Mouse (Mus musculus) adrenal gland, adult 8-10 months (tissue): ENCODE measurements around the gene Telo2. TPM values are rescaled to one million over a fixed set of nuclear protein-coding genes. Genes with fewer than 3 reads are reported as not detected.
A peak's percentile ranks its signal among the peaks of the same experiment; 100 is the strongest.
"Not testable (repeated sequence)": the region's sequence is repeated elsewhere in the genome, so short reads cannot be mapped to it uniquely, and the experiment has no call there.

Experiments used
- DNase-seq: peaks from one replicate; pipeline ENCODE4 v3.0.0; 2022
- total RNA-seq, 4 experiments: library from RNA; stranded (reverse); gene quantifications; 2 replicates each; pipeline ENCODE4 v1.2.4; 2022

Telo2 gene
- 10 to 100 TPM; 24.0 to 40.2 (median 29.5) TPM for total RNA-seq

GRCm38 (mm10) chr17:25115664-25116432 is at the start of gene Telo2:
TSS of gene Telo2 (minus strand) at chr17:25115967.
- DNase-seq, result peak; percentile 90

GRCm38 (mm10) chr17:25164770-25165169 is 49.0 kb upstream of the Telo2 start:
- DNase-seq, result no peak

- no peak for DNase-seq
Observed at GRCm38 (mm10) chr17:25163387-25163786, 47.6 kb upstream of the Telo2 start.

GRCm38 (mm10) chr17:25162161-25162560 is 46.4 kb upstream of the Telo2 start, which contains the start of gene Ccdc154:
TSS of gene Ccdc154 (plus strand) at chr17:25162461.
- no peak for DNase-seq

- no peak for DNase-seq
Observed at GRCm38 (mm10) chr17:25139960-25140359, 24.2 kb upstream of the Telo2 start.

- no peak for DNase-seq
Observed at GRCm38 (mm10) chr17:25138803-25139202, 23.0 kb upstream of the Telo2 start.

GRCm38 (mm10) chr17:25135622-25136021 is 19.9 kb upstream of the Telo2 start:
- no peak for DNase-seq

GRCm38 (mm10) chr17:25133275-25133698 is 17.5 kb upstream of the Telo2 start, which contains the start of gene Clcn7:
TSS of gene Clcn7 (plus strand) at chr17:25133391.
- DNase-seq, result peak; percentile 92

GRCm38 (mm10) chr17:25130060-25130459 is 14.3 kb upstream of the Telo2 start:
- DNase-seq, result no peak

- DNase-seq, result no peak
Observed at GRCm38 (mm10) chr17:25127681-25128080, 11.9 kb upstream of the Telo2 start.

GRCm38 (mm10) chr17:25127079-25127478 is 11.3 kb upstream of the Telo2 start:
- DNase-seq, result peak; percentile 31

- DNase-seq, result not testable (repeated sequence)
Observed at GRCm38 (mm10) chr17:25125442-25126060, 9.8 kb upstream of the Telo2 start.

GRCm38 (mm10) chr17:25123979-25124378 is 8.2 kb upstream of the Telo2 start:
- DNase-seq, result no peak

GRCm38 (mm10) chr17:25120406-25120805 is 4.6 kb upstream of the Telo2 start, which contains the start of gene Ptx4:
TSS of gene Ptx4 (plus strand) at chr17:25120760.
- DNase-seq, result no peak

- DNase-seq, result peak; percentile 58
Observed at GRCm38 (mm10) chr17:25117263-25117662, 1.5 kb upstream of the Telo2 start.

GRCm38 (mm10) chr17:25114908-25115645 is 690 bp downstream of the Telo2 start:
- DNase-seq, result no peak

GRCm38 (mm10) chr17:25112423-25112810 is 3.4 kb downstream of the Telo2 start:
- no peak for DNase-seq

GRCm38 (mm10) chr17:25111739-25112422 is 3.9 kb downstream of the Telo2 start:
- peak; percentile 31 for DNase-seq

GRCm38 (mm10) chr17:25111220-25111619 is 4.5 kb downstream of the Telo2 start:
- no peak for DNase-seq

GRCm38 (mm10) chr17:25110590-25110989 is 5.2 kb downstream of the Telo2 start:
- DNase-seq, result no peak

- no peak for DNase-seq
Observed at GRCm38 (mm10) chr17:25109578-25109977, 6.2 kb downstream of the Telo2 start.

GRCm38 (mm10) chr17:25107786-25108185 is 8.0 kb downstream of the Telo2 start:
- no peak for DNase-seq
